Mouse (Mus musculus) mouse embryonic stem cell (cell line): ENCODE data around the gene Pbsn.
"Not testable (repeated sequence)": the region's sequence is repeated elsewhere in the genome, so short reads cannot be mapped to it uniquely, and the experiment has no call there.

Source experiments
- in situ Hi-C, 2 experiments: fragments of 300-500 bp; cut with MboI; formaldehyde crosslinking; loops; 1 replicate in 1 of 2; 3 replicates in 1 of 2; pipeline ENCODE4 v1.14.3; 2019 to 2020; ENCODE audit warnings: low sequenced_read_pairs in 2 of 2, low pct_unique_long_range_greater_than_20kb in 1 of 2, mixed read lengths in 1 of 2; ENCODE audit not compliant: unreplicated experiment in 1 of 2

Pbsn gene

GRCm38 (mm10) chrX:77853523-77853922, at the start of gene Pbsn:
Pbsn (minus strand) TSS chrX:77853623.
- in situ Hi-C loops, result no loop called here

- in situ Hi-C loops, result not testable (repeated sequence)
These were observed 26.6 kb upstream of the Pbsn start for GRCm38 (mm10) chrX:77880033-77880432.

GRCm38 (mm10) chrX:77864458-77864857, 11.0 kb upstream of the Pbsn start, which contains the start of gene Gm14744:
Gm14744 (plus strand) TSS chrX:77864758.
- in situ Hi-C loops, result not testable (repeated sequence)

GRCm38 (mm10) chrX:77812031-77812430, 41.4 kb downstream of the Pbsn start:
- in situ Hi-C loops, result no loop called here

- in situ Hi-C loops, result no loop called here
These were observed 42.7 kb downstream of the Pbsn start for GRCm38 (mm10) chrX:77810608-77811206.

GRCm38 (mm10) chrX:77808602-77809001, 44.8 kb downstream of the Pbsn start:
- in situ Hi-C loops, result no loop called here

GRCm38 (mm10) chrX:77802293-77802692, 51.1 kb downstream of the Pbsn start:
- in situ Hi-C loops, result no loop called here

GRCm38 (mm10) chrX:77801543-77801942, 51.9 kb downstream of the Pbsn start:
- in situ Hi-C loops, result no loop called here

- in situ Hi-C loops, result loop anchor here in 1 of 2 experiments (5.0 kb wide), 1 partner anchor 67 kb away; no protein-coding TSS in a partner anchor
These were observed 53.9 kb downstream of the Pbsn start for GRCm38 (mm10) chrX:77799554-77799953.

GRCm38 (mm10) chrX:77797801-77798200, 55.6 kb downstream of the Pbsn start:
- in situ Hi-C loops, result loop anchor here in 1 of 2 experiments (5.0 kb wide), 1 partner anchor 66 kb away; no protein-coding TSS in a partner anchor

GRCm38 (mm10) chrX:77796916-77797315, 56.5 kb downstream of the Pbsn start:
- in situ Hi-C loops, result loop anchor here in 1 of 2 experiments (5.0 kb wide), 1 partner anchor 65 kb away; no protein-coding TSS in a partner anchor

GRCm38 (mm10) chrX:77796238-77796835, 57.1 kb downstream of the Pbsn start, which contains the start of gene Prkx:
Prkx (minus strand) TSS chrX:77796278.
- in situ Hi-C loops, result loop anchor here in 1 of 2 experiments (5.0 kb wide), 1 partner anchor 64 kb away; no protein-coding TSS in a partner anchor

- in situ Hi-C loops, result loop anchor here in 1 of 2 experiments (5.0 kb wide), 1 partner anchor 64 kb away; no protein-coding TSS in a partner anchor
These were observed 57.6 kb downstream of the Pbsn start for GRCm38 (mm10) chrX:77795858-77796174.

GRCm38 (mm10) chrX:77794962-77795857, 58.2 kb downstream of the Pbsn start:
- in situ Hi-C loops, result loop anchor here in 1 of 2 experiments (5.0 kb wide), 1 partner anchor 63 kb away; no protein-coding TSS in a partner anchor

- in situ Hi-C loops, result no loop called here
These were observed 64.7 kb downstream of the Pbsn start for GRCm38 (mm10) chrX:77788675-77789074.
